Mouse (Mus musculus) kidney, adult 2 months (tissue): ENCODE measurements around the gene Rad51b.

Experiments used
- CTCF ChIP-seq: fragments of 200-500 bp; conservative IDR thresholded peaks from 2 replicates; pipeline ENCODE4 v1.5.1; 2011; ENCODE audit warnings: low read depth, mild to moderate bottlenecking, control low read depth, low read length, moderate library complexity, mixed read lengths; ENCODE audit not compliant: insufficient read depth, insufficient read length
- POLR2A ChIP-seq: fragments of 200-500 bp; IDR thresholded peaks from one replicate; pipeline ENCODE4 v1.6.1; 2011; ENCODE audit warnings: low read depth, low read length, control low read depth

DNA sequence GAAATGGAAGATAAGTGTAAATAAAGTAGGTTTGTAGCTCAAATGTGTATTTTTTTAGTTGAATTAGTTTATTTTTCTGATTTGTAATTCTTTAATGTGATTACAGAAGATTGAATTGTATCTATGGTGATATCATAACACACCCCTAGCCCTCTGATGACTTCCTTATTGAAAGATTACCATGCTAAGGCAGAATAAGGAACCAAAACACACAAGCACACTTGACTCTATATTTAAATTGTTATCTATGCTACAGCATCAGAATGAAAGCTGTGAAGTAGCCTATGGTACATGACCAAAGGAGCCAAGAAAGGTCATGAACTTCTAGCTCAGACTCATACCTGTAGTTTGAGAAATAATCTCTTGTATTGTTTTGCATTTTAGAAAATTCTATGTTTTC is 427.8 kb downstream of the Rad51b start:
- TF ChIP-seq CTCF: no peak
- no peak for TF ChIP-seq POLR2A
